Mouse (Mus musculus): ENCODE measurements around the gene Nbdy.

Gene Nbdy

DNA sequence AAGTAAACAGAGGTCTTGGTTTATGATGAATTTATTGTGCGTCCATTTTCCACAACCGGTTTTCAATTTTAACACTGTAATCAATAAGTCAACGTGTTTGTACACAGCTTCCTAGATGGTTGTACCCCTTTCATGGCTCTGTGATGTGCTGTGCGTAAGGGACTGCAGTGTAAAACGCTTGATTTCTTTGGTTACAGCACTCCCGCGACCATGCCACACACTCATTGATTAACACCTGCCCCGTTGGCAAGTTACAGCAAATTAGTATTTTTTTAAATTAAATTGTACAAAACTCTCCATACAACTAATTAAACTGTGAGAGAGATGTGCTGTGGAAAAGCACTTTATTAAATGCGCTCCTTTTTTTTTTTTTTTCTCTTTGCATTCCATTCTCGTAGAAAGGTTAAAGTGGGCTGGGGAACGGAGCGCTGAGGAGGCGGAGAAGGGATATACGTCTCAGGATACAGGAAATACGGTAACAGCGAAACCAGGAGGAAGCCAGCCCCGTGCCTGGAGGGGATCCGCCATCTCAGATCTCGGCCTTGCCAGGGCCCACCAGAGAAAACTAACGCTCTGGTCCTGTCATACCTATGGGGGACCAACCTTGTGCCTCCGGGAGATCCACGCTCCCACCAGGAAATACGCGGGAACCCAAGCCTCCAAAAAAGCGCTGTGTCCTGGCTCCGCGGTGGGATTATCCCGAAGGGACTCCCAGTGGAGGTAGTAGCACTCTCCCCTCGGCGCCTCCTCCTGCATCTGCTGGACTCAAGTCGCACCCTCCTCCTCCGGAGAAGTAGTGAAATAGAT is at the start of gene Nbdy:
Nbdy (plus strand) TSS at position 481 of the 807 bp plus-strand sequence.
- no peak for DNase-seq (ENCODE audit: low spot score)

DNA sequence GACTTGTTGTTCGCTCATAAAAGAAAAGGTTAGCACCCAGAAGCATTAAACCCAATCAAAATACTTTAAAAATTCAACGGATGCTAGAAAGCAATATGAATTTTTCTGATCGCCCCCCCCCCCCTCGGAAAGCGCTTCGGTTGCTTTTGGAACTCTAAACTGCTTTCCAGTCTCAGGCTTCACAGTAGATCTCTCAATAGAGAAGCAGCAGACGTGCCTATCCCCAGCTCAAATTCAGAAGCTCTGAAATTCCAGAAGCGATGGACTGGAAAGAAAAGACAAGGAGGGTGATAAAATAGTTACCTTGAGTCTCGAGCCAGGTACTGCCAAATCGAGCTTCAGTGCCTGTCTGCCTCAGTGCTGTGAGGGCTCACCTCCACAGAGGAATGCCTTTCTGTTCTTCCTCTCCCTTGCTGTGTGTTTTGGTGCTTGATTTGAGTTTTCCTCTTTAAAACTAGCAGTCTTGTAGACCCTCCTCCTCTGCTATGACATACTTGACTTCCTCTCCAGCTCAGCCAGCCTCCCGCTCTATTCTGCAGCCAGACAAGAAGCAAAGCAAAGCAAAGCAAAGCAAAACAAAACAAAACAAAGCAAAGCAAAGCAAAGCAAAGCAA is 27.5 kb upstream of the Nbdy start, which contains the start of gene Kctd12b:
Kctd12b (minus strand) TSS at position 610 of the 614 bp plus-strand sequence.
- no peak for DNase-seq (ENCODE audit: low spot score)

GRCm38 (mm10) chrX:153700463-153700862 is 22.9 kb upstream of the Nbdy start:
- no peak for DNase-seq (ENCODE audit: low spot score)

- DNase-seq (ENCODE audit: low spot score) = no peak
These were observed 15.7 kb upstream of the Nbdy start for GRCm38 (mm10) chrX:153707735-153708134.

GRCm38 (mm10) chrX:153716716-153717115 is 6.7 kb upstream of the Nbdy start:
- no peak for DNase-seq (ENCODE audit: low spot score)

GRCm38 (mm10) chrX:153719602-153720001 is 3.8 kb upstream of the Nbdy start:
- DNase-seq (ENCODE audit: low spot score) = no peak

GRCm38 (mm10) chrX:153724400-153724799 is 1.0 kb downstream of the Nbdy start:
- no peak for DNase-seq (ENCODE audit: low spot score)

DNA sequence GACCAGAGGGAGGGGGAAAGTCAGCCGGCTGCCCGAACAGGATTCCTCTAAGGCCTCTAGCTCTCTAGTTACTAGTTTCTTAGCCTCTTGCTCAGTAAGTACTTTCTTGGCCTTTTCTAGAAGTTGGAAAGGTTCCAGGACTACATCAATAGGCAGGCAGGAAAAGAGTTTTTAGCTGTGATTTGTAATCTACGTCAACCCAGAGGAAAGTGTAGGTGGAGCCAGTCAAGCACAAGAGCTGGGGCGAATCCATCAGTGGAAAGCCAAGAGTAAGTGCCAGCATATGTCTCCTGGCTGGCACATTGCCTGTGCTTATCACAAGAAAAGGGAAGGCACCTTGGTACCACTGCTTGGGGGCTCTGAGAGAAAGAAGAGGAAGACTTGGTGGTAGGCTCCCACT is 12.3 kb downstream of the Nbdy start:
- DNase-seq (ENCODE audit: low spot score) = no peak

GRCm38 (mm10) chrX:153742493-153742892 is 19.1 kb downstream of the Nbdy start:
- no peak for DNase-seq (ENCODE audit: low spot score)

GRCm38 (mm10) chrX:153749230-153749629 is 25.8 kb downstream of the Nbdy start:
- DNase-seq (ENCODE audit: low spot score) = no peak
